Mouse (Mus musculus) intestine, embryonic 14.5 days (tissue): ENCODE data around the gene Camk2n1. TPM values are rescaled to one million over a fixed set of nuclear protein-coding genes. Genes with fewer than 3 reads are reported as not detected.

ENCODE experiments used
- ATAC-seq: fragments of 200-750 bp; cut with Nextera tagmentation; replicated peaks from 2 replicates; pipeline ENCODE4 v1.8.0; 2017; ENCODE audit warnings: low read depth, moderate number of reproducible peaks, moderate TSS enrichment, moderate library complexity; ENCODE audit not compliant: low FRiP score, low TSS enrichment
- DNase-seq: peaks from one replicate; pipeline ENCODE4 v3.0.0-alpha.2; 2018; ENCODE audit warnings: low spot score
- H3K27ac ChIP-seq: fragments of 300-500 bp; sonication (generic); 2 replicates; pipeline ENCODE4 v1.5.1; 2014; ENCODE audit warnings: low read depth, mild to moderate bottlenecking, control low read depth
- H3K27me3 ChIP-seq: fragments of 300-500 bp; sonication (generic); replicated peaks from 2 replicates; pipeline ENCODE4 v1.6.1; 2014; ENCODE audit warnings: low read length, control low read depth; ENCODE audit not compliant: control insufficient read depth, insufficient read depth
- H3K36me3 ChIP-seq: fragments of 300-500 bp; sonication (generic); 2 replicates; pipeline ENCODE4 v1.6.1; 2014; ENCODE audit warnings: low read length, control low read depth; ENCODE audit not compliant: control insufficient read depth, insufficient read depth
- H3K4me1 ChIP-seq: fragments of 300-500 bp; sonication (generic); replicated peaks from 2 replicates; pipeline ENCODE4 v1.6.1; 2014; ENCODE audit warnings: low read length, control low read depth, mixed read lengths; ENCODE audit not compliant: control insufficient read depth, insufficient read depth
- H3K4me2 ChIP-seq: fragments of 300-500 bp; sonication (generic); 2 replicates; pipeline ENCODE4 v1.6.1; 2014; ENCODE audit warnings: low read length
- H3K4me3 ChIP-seq: fragments of 300-500 bp; sonication (generic); 2 replicates; pipeline ENCODE4 v1.5.1; 2014; ENCODE audit warnings: low read depth, low read length, control low read depth, mixed read lengths
- H3K9ac ChIP-seq: fragments of 300-500 bp; sonication (generic); 2 replicates; pipeline ENCODE4 v1.6.1; 2014; ENCODE audit warnings: mild to moderate bottlenecking, low read length
- H3K9me3 ChIP-seq: fragments of 300-500 bp; sonication (generic); 2 replicates; pipeline ENCODE4 v1.6.1; 2016; ENCODE audit warnings: low read length, control low read depth; ENCODE audit not compliant: control insufficient read depth
- WGBS: fragments of 180-500 bp; shearing (Covaris S2); extraction: QIAGEN DNeasy Blood & Tissue Kit; methylation state at CpG from one replicate; pipeline ENCODE4 v1.1.7; 2014; 5-methylcytosine and 5-hydroxymethylcytosine counted together
- polyA plus RNA-seq: library from polyadenylated mRNA; unstranded; fragments of >200 nt; fragmentation: Nextera tagmentation; extraction: Ambion mirVana; gene quantifications from 2 replicates; pipeline ENCODE4 v1.2.1, GENCODE M21; 2014

The Camk2n1 gene
- 5.3 and 5.9 TPM in 2 replicates for polyA plus RNA-seq

GRCm38 (mm10) chr4:138453753-138454570 is at the start of gene Camk2n1:
Camk2n1 (plus strand) TSS chr4:138454314.
- ATAC-seq (peak; percentile 82), DNase-seq (peak; percentile 90)
- under 1% methylated on average over 51 of the region's 64 CpGs for WGBS

GRCm38 (mm10) chr4:138404806-138405205 is 49.3 kb upstream of the Camk2n1 start:
- H3K4me3 ChIP-seq = no peak overlapping the region
- no peaks in the 10 kb centered on the region for H3K9me3 ChIP-seq
- no peaks in the 10 kb centered on the region for H3K36me3 ChIP-seq
- 0% methylated on average over 2 of the region's 2 CpGs for WGBS
- no peak overlapping the region for H3K4me2 ChIP-seq
- DNase-seq (no peak), ATAC-seq (no peak)
- H3K4me1 ChIP-seq = no peaks in the 10 kb centered on the region
- H3K9ac ChIP-seq = no peak overlapping the region
- no peak overlapping the region for H3K27ac ChIP-seq
- H3K27me3 ChIP-seq = peaks cover 2% of the 10 kb centered on the region; the same call in 1 of the 2 replicates

More at GRCm38 (mm10) chr4:138453753-138454570, at the start of gene Camk2n1:
- peak within 1 kb of the TSS; percentile 94 for H3K4me2 ChIP-seq
- H3K27me3 ChIP-seq = no peaks in the 10 kb centered on the region
- H3K36me3 ChIP-seq = peaks cover 12% of the 10 kb centered on the region; the same call in 1 of the 2 replicates
- peaks cover 33% of the 10 kb centered on the region for H3K4me1 ChIP-seq
- peak within 1 kb of the TSS; percentile 86 for H3K27ac ChIP-seq
- peak within 1 kb of the TSS; percentile 73 for H3K9ac ChIP-seq
- H3K4me3 ChIP-seq = peak within 1 kb of the TSS; percentile 88
- H3K9me3 ChIP-seq = no peaks in the 10 kb centered on the region

- WGBS = 61% methylated on average over 11 of the region's 13 CpGs
- H3K4me3 ChIP-seq = no peak overlapping the region
Measured at GRCm38 (mm10) chr4:138407479-138408194, 46.5 kb upstream of the Camk2n1 start.

GRCm38 (mm10) chr4:138411011-138411410 is 43.1 kb upstream of the Camk2n1 start:
- Histone ChIP-seq H3K4me3 (no peak overlapping the region), H3K36me3 (no peaks in the 10 kb centered on the region), H3K27ac (no peak overlapping the region), H3K27me3 (0 out of 2 replicates have a peak, but pooled peaks cover 7% of the 10 kb centered on the region), H3K9ac (no peak overlapping the region), H3K9me3 (no peaks in the 10 kb centered on the region), H3K4me2 (no peak overlapping the region), H3K4me1 (peaks cover 10% of the 10 kb centered on the region; the same call in 1 of the 2 replicates)
- 8% methylated on average over 5 of the region's 5 CpGs for WGBS
- DNase-seq (no peak), ATAC-seq (peak; percentile 60; the same call in 1 of the 2 replicates)

More at GRCm38 (mm10) chr4:138407479-138408194, 46.5 kb upstream of the Camk2n1 start:
- Histone ChIP-seq H3K27me3 (0 out of 2 replicates have a peak, but pooled peaks cover 7% of the 10 kb centered on the region), H3K27ac (no peak overlapping the region), H3K9me3 (no peaks in the 10 kb centered on the region), H3K9ac (no peak overlapping the region), H3K36me3 (no peaks in the 10 kb centered on the region), H3K4me2 (no peak overlapping the region), H3K4me1 (no peaks in the 10 kb centered on the region)
- no peak for DNase-seq
- no peak for ATAC-seq

- Histone ChIP-seq H3K27me3 (0 out of 2 replicates have a peak, but pooled peaks cover 7% of the 10 kb centered on the region), H3K9me3 (no peaks in the 10 kb centered on the region), H3K36me3 (no peaks in the 10 kb centered on the region), H3K4me1 (peaks cover 10% of the 10 kb centered on the region; the same call in 1 of the 2 replicates), H3K27ac (no peak overlapping the region), H3K4me2 (no peak overlapping the region), H3K9ac (no peak overlapping the region), H3K4me3 (no peak overlapping the region)
- 43% methylated on average over 7 of the region's 7 CpGs for WGBS
- DNase-seq = no peak
- no peak for ATAC-seq
Measured at GRCm38 (mm10) chr4:138411504-138412121, 42.5 kb upstream of the Camk2n1 start.

GRCm38 (mm10) chr4:138414725-138415124 is 39.4 kb upstream of the Camk2n1 start:
- H3K9me3 ChIP-seq = no peaks in the 10 kb centered on the region
- peaks cover 10% of the 10 kb centered on the region; the same call in 1 of the 2 replicates for H3K4me1 ChIP-seq
- no peak overlapping the region for H3K27ac ChIP-seq
- H3K4me2 ChIP-seq = no peak overlapping the region
- no peak for DNase-seq
- ATAC-seq = no peak
- WGBS = 15% methylated on average over 6 of the region's 6 CpGs
- no peaks in the 10 kb centered on the region for H3K36me3 ChIP-seq
- H3K27me3 ChIP-seq = 0 out of 2 replicates have a peak, but pooled peaks cover 7% of the 10 kb centered on the region
- H3K9ac ChIP-seq = no peak overlapping the region
- no peak overlapping the region for H3K4me3 ChIP-seq

- H3K9ac ChIP-seq = no peak overlapping the region
- no peaks in the 10 kb centered on the region for H3K9me3 ChIP-seq
- no peak overlapping the region for H3K4me3 ChIP-seq
- H3K36me3 ChIP-seq = no peaks in the 10 kb centered on the region
- no peak for ATAC-seq
- WGBS = 76% methylated on average over 3 of the region's 3 CpGs
- H3K27ac ChIP-seq = no peak overlapping the region
- 0 out of 2 replicates have a peak, but pooled peaks cover 1% of the 10 kb centered on the region for H3K27me3 ChIP-seq
- H3K4me2 ChIP-seq = no peak overlapping the region
- H3K4me1 ChIP-seq = peaks cover 10% of the 10 kb centered on the region; the same call in 1 of the 2 replicates
- DNase-seq = no peak
Measured at GRCm38 (mm10) chr4:138415991-138416390, 38.1 kb upstream of the Camk2n1 start.

- Histone ChIP-seq H3K4me3 (no peak overlapping the region), H3K36me3 (no peaks in the 10 kb centered on the region), H3K4me1 (peaks cover 10% of the 10 kb centered on the region; the same call in 1 of the 2 replicates), H3K9me3 (no peaks in the 10 kb centered on the region), H3K4me2 (no peak overlapping the region), H3K27me3 (no peaks in the 10 kb centered on the region), H3K27ac (no peak overlapping the region), H3K9ac (no peak overlapping the region)
- 65% methylated on average over 5 of the region's 5 CpGs for WGBS
- ATAC-seq (no peak), DNase-seq (no peak)
Measured at GRCm38 (mm10) chr4:138416414-138416813, 37.7 kb upstream of the Camk2n1 start.
